Mouse (Mus musculus) ES-E14 (cell line): ENCODE data around the gene Azin2.

Source experiments
- CHD2 ChIP-seq: IDR thresholded peaks from 2 replicates; pipeline ENCODE4 v1.6.1; 2014; ENCODE audit warnings: mild to moderate bottlenecking, low read depth, low read length, inconsistent platforms
- HCFC1 ChIP-seq: IDR thresholded peaks from 2 replicates; pipeline ENCODE4 v1.6.1; 2012; ENCODE audit warnings: low read length, inconsistent platforms, borderline replicate concordance; ENCODE audit not compliant: insufficient read depth
- ZC3H11A ChIP-seq: IDR thresholded peaks from 2 replicates; pipeline ENCODE4 v1.6.1; 2012; ENCODE audit warnings: low read depth, mild to moderate bottlenecking, inconsistent platforms, low read length, borderline replicate concordance
- ZNF384 ChIP-seq: IDR thresholded peaks from 2 replicates; pipeline ENCODE4 v1.6.1; 2012; ENCODE audit warnings: low read depth, low read length, inconsistent platforms

DNA sequence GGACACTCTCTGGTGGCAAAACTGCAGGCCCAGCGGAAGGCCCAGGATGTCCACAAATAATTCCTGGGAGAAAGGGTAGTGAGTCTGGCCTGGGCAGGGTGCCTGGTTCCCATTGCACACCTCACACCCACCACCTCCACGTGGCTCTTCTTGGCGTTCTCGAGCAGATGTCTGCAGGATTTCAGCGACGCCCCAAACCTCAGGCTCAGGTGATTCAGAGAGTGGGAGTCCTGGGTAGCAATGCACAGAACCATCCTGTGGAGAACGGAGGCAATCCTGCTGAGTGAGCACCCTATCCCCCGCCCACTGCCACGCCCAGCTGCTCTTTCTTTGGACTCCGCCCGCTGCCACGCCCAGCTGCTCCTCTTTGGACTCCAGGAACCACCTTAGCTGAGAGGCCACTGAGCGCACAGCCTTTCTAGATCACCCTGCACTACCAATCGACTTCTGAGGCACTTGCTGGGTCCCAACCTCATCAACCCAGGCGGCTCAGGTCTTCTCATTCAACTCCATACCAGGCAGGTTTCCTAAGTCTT, 12.7 kb downstream of the Azin2 start:
- TF ChIP-seq HCFC1 (no peak), ZC3H11A (no peak), CHD2 (no peak), ZNF384 (no peak)
